11 mouse cellular contexts compared by ENCODE assay signal in genomic region chr11:85642591-85642990, GRCm38 (mm10).
DNase-seq lines count a peak whose midpoint lies in the region; ATAC-seq lines count a peak whose summit lies in the region.
"Had no signal": no experiment of that assay in that cellular context is flagged by ENCODE, and none has a peak within 500 bp of the region (broad histone marks: within the 10 kb centered on the region; RNA-seq: fewer than 3 reads in every experiment).

No protein-coding gene starts in this region.

- no peak for ATAC-seq in lung, embryonic 15.5 days (ENCODE audit: borderline replicate concordance, extremely low read depth, low FRiP score, low TSS enrichment)
- ATAC-seq in embryonic facial prominence, embryonic 15.5 days (ENCODE audit: insufficient number of reproducible peaks, low FRiP score, low TSS enrichment, low read depth), result no peak
- ATAC-seq: midbrain, embryonic 16.5 days had no signal

- no peak overlapping the region for H3K4me2 ChIP-seq in lung, embryonic 15.5 days
- no peak overlapping the region for H3K4me2 ChIP-seq in embryonic facial prominence, embryonic 15.5 days (replicated peaks)
- H3K4me2 ChIP-seq: hindbrain, embryonic 12.5 days; limb, embryonic 12.5 days had no signal

- H3K36me3 ChIP-seq in heart, embryonic 10.5 days, result no peaks in the 10 kb centered on the region
- no peaks in the 10 kb centered on the region for H3K36me3 ChIP-seq in lung, embryonic 15.5 days
- no peaks in the 10 kb centered on the region for H3K36me3 ChIP-seq in embryonic facial prominence, embryonic 15.5 days
- H3K36me3 ChIP-seq in limb, embryonic 10.5 days, result no peaks in the 10 kb centered on the region
- H3K36me3 ChIP-seq: hindbrain, embryonic 12.5 days; limb, embryonic 12.5 days had no signal

- no peak for DNase-seq in heart, embryonic 10.5 days (ENCODE audit: low spot score)
- no peak for DNase-seq in heart, postnatal 36 days
- no peak for DNase-seq in lung, postnatal 14 days
- no peak for DNase-seq in limb, embryonic 10.5 days (ENCODE audit: low spot score)
- no peak for DNase-seq in cerebellum, postnatal 14 days
- DNase-seq in cerebellum, adult 11 months, result no peak

- H3K27ac ChIP-seq in heart, embryonic 10.5 days, result peak overlapping the region; percentile 22; the same call in 1 of the 2 replicates
- H3K27ac ChIP-seq in lung, embryonic 15.5 days, result peak overlapping the region; percentile 65
- peak overlapping the region; percentile 58 for H3K27ac ChIP-seq in embryonic facial prominence, embryonic 15.5 days (replicated peaks)
- H3K27ac ChIP-seq in limb, embryonic 10.5 days, result peak overlapping the region; percentile 50; the same call in 1 of the 2 replicates
- H3K27ac ChIP-seq: hindbrain, embryonic 12.5 days had no signal

- no peak overlapping the region for H3K4me3 ChIP-seq in heart, embryonic 10.5 days
- H3K4me3 ChIP-seq in lung, embryonic 15.5 days, result no peak overlapping the region
- H3K4me3 ChIP-seq in embryonic facial prominence, embryonic 15.5 days (replicated peaks), result no peak overlapping the region
- no peak overlapping the region for H3K4me3 ChIP-seq in limb, embryonic 10.5 days
- H3K4me3 ChIP-seq: hindbrain, embryonic 12.5 days; limb, embryonic 12.5 days had no signal

- H3K9me3 ChIP-seq in heart, embryonic 10.5 days, result no peaks in the 10 kb centered on the region
- no peaks in the 10 kb centered on the region for H3K9me3 ChIP-seq in lung, embryonic 15.5 days
- no peaks in the 10 kb centered on the region for H3K9me3 ChIP-seq in embryonic facial prominence, embryonic 15.5 days (replicated peaks)
- H3K9me3 ChIP-seq in limb, embryonic 10.5 days (replicated peaks), result no peaks in the 10 kb centered on the region
- H3K9me3 ChIP-seq: hindbrain, embryonic 12.5 days; limb, embryonic 12.5 days had no signal

- intact Hi-C loops in heart, postnatal 36 days (cut with DNase I), result no loop called here

- no peak overlapping the region for H3K9ac ChIP-seq in lung, embryonic 15.5 days
- H3K9ac ChIP-seq in embryonic facial prominence, embryonic 15.5 days, result no peak overlapping the region
- H3K9ac ChIP-seq: hindbrain, embryonic 12.5 days; limb, embryonic 12.5 days had no signal

- H3K4me1 ChIP-seq in heart, embryonic 10.5 days, result peaks cover 62% of the 10 kb centered on the region
- peaks cover 47% of the 10 kb centered on the region for H3K4me1 ChIP-seq in lung, embryonic 15.5 days
- H3K4me1 ChIP-seq in embryonic facial prominence, embryonic 15.5 days, result peaks cover 31% of the 10 kb centered on the region; the same call in 1 of the 2 replicates
- peaks cover 69% of the 10 kb centered on the region for H3K4me1 ChIP-seq in limb, embryonic 10.5 days

- WGBS in heart, embryonic 10.5 days, result 67% methylated on average over 6 of the region's 6 CpGs
- WGBS in lung, embryonic 15.5 days, result 51% methylated on average over 6 of the region's 6 CpGs
- 46% methylated on average over 6 of the region's 6 CpGs for WGBS in embryonic facial prominence, embryonic 15.5 days
- 40% methylated on average over 6 of the region's 6 CpGs for WGBS in limb, embryonic 10.5 days

- no peaks in the 10 kb centered on the region for H3K27me3 ChIP-seq in heart, embryonic 10.5 days (ENCODE audit: insufficient read depth, poor library complexity, severe bottlenecking)
- H3K27me3 ChIP-seq in lung, embryonic 15.5 days, result no peaks in the 10 kb centered on the region
- H3K27me3 ChIP-seq in embryonic facial prominence, embryonic 15.5 days, result no peaks in the 10 kb centered on the region
- peaks cover 16% of the 10 kb centered on the region; the same call in 1 of the 2 replicates for H3K27me3 ChIP-seq in limb, embryonic 10.5 days (ENCODE audit: low read depth, poor library complexity, severe bottlenecking)
- H3K27me3 ChIP-seq: hindbrain, embryonic 12.5 days; limb, embryonic 12.5 days had no signal
